Mouse (Mus musculus): ENCODE results near the gene Kpna2.
A peak's percentile ranks its signal among the peaks of the same experiment; 100 is the strongest.
"Not testable (repeated sequence)": the region's sequence is repeated elsewhere in the genome, so short reads cannot be mapped to it uniquely, and the experiment has no call there.

Kpna2 gene

GRCm38 (mm10) chr11:107019318-107019717 is 20.0 kb upstream of the Kpna2 start:
- no peak for DNase-seq (ENCODE audit: low spot score in 2 of 2)

- DNase-seq (ENCODE audit: low spot score in 2 of 2) = peak in 1 of 2 experiments; percentile 60
Observed at GRCm38 (mm10) chr11:107018606-107019005, 19.3 kb upstream of the Kpna2 start.

DNA sequence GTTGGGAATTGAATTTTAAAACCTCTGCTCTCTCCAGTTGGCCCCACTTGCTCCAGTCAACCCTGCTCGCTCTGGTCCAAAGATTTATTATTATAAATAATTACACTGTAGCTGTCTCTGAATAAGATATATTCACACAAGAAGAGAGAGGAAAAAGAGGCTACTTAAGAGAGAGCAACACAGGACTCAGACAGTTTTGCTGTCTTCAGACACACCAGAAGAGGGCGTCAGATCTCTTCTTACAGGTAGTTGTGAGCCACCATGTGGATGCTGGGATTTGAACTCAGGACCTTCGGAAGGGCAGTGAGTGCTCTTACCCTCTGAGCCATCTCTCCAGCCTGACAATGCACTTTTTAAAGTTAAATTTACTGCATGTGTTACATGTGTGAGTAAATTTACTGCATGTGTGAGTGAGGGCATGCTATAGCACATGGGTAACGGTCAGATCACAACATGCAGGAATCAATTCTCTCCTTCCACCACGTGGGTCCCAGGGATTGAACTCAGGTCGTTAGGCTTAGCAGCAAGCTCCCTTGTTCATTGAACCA is 18.1 kb upstream of the Kpna2 start:
- DNase-seq (ENCODE audit: low spot score in 2 of 2) = no peak

- DNase-seq (ENCODE audit: low spot score in 2 of 2) = no peak
Observed at GRCm38 (mm10) chr11:107016893-107017292, 17.6 kb upstream of the Kpna2 start.

DNA sequence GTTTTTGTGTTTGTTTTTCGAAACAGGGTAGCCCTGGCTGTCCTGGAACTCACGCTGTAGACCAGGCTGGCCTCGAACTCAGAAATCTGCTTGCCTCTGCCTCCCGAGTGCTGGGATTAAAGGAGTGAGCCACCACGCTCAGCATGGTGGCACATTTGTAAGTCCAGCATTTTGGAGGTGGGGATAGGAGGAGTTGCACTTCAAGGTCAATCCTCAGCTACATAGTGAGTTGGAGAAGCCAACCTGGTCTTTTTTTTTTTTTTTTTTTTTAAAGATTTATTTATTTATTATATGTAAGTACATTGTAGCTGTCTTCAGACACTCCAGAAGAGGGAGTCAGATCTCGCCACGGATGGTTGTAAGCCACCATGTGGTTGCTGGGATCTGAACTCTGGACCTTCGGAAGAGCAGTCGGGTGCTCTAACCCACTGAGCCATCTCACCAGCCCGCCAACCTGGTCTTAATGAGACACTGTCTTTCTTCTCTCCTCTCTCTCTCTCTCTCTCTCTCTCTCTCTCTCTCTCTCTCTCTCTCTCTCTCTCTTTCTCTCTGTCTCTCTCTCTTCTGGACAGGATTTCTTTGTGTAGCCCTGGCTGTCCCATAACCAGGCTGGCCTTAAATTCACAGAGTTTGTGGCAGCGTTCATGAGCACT is 16.3 kb upstream of the Kpna2 start:
- DNase-seq (ENCODE audit: low spot score in 2 of 2) = peak in 1 of 2 experiments; percentile 9

GRCm38 (mm10) chr11:107014597-107015309 is 15.4 kb upstream of the Kpna2 start:
- peak in 1 of 2 experiments; percentile 68 for DNase-seq (ENCODE audit: low spot score in 2 of 2)

DNA sequence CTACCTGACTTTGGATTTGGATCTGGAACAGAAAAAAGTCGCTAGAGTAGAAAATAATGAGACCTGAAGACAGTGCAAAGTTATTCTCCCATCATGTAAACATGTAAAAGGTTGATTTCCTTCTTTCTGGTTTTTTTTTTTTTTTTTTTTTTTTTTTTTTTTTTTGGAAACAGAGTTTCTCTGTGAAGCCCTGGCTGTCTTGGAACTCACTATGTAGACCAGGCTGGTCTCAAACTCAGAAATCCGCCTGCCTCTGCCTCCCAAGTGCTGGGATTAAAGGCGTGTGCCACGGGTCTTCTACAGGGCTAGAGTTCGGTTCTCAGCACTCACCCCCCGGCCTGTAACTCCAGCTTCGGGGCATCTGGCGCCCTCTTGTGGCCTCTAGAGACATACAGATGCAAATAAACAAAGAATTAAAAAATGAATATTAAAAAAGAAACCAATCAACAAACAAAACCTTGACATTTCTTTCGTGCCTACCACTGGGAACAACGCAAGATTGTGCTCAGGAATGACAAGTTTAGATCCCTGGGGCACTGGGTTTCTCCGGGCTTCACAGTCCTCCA is 14.8 kb upstream of the Kpna2 start:
- no peak for DNase-seq (ENCODE audit: low spot score in 2 of 2)

DNA sequence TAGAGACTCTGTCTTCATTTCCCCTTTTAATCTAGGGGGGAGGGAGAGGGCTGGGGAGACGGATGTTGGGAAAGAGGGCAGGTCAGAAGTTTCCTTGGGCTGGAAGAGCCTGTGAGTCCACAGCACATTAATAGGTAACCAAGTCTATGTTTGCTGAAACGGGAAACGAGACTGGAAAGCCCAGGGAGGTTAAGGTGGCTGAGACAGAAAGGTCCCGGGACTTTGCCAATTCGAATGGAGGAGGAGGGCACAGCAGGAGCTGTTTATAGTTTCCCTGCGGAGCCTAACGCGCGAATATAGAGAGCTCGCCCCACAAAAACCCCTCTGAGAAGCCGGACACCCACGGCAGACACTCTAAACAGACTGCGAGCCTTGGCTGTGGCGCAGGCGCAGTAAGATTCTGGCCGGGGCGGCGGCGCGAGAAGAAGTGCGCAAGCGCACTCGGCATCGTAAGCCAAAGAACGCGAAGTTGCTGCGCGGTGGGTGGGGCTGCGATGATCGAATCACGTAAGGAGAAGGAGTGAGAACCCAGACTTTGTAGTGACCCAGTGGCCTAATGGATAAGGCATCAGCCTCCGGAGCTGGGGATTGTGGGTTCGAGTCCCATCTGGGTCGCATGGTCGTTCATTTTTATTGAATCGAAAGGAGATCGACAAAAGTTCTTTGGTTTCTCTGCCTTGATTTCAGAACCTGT is 13.1 kb upstream of the Kpna2 start:
- peak; percentile 98 to 100 for DNase-seq (ENCODE audit: low spot score in 2 of 2)

GRCm38 (mm10) chr11:107011669-107012323 is 12.5 kb upstream of the Kpna2 start:
- peak; percentile 42 to 44 for DNase-seq (ENCODE audit: low spot score in 2 of 2)

DNA sequence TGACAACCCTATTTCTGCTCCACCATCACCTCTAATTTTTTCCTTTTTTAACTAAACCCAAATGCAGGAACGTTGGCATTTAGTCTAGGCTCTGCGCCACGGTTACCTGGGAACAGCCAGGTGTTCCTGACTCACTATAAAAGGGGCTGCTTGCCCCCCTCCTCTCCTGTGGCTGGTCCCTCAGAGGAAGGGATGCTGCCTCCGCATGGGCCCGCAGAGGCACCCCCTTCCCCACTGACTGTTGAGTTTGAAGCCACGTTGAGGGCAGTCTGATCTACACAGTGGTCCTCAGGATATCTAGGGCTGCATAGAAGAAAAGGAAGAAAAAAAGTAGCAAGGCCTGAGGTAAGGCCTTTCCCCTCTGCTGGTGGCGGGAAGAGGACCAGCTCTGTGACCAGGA is 11.8 kb upstream of the Kpna2 start:
- DNase-seq (ENCODE audit: low spot score in 2 of 2) = no peak

- DNase-seq (ENCODE audit: low spot score in 2 of 2) = no peak
Observed at GRCm38 (mm10) chr11:107010447-107010846, 11.1 kb upstream of the Kpna2 start.

- DNase-seq (ENCODE audit: low spot score in 2 of 2) = no peak
Observed at GRCm38 (mm10) chr11:107005538-107005937, 6.2 kb upstream of the Kpna2 start.

DNA sequence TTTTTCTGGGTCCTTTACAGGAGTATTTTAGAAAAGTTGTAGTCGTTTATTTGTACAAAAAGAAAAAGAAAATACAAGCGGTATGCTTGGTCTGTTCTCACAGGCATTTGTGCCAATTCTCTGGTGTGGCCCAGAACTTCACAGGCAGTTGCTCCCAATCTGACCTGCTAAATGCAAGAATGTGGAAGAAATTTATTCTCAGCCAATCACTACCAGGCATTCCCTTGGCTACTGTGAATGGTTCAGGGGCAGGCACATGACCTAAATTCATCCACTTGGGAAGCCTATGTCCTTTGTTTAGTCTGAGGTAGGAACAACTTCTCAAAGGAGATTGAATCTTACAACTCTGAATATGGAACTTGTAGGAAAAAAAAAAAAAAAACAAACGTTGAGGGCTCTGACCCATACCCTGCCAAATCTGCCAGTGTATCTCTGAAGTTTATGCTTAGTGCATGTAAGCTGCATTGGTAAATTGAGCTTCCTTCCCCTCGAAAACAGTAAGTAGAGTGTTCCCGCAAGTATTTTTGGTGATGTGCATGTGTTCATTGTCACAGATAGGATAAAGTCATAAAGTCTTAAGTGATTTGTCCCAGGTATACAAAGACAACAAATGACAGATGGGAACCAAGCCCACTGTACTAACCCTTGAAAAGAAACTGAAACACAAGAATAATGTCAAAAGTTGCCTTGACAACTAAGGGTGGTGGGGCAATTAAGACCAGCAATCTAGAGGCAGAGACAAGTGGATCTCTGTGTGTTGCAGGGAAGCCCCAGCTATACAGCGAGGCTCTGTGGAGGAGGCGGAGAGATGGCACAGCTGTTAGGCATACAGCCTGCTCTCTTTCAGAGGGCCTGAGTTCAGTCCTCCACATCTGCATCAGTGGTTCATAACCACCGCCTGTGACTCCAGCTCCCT is 2.7 kb upstream of the Kpna2 start:
- no peak for DNase-seq (ENCODE audit: low spot score in 2 of 2)

DNA sequence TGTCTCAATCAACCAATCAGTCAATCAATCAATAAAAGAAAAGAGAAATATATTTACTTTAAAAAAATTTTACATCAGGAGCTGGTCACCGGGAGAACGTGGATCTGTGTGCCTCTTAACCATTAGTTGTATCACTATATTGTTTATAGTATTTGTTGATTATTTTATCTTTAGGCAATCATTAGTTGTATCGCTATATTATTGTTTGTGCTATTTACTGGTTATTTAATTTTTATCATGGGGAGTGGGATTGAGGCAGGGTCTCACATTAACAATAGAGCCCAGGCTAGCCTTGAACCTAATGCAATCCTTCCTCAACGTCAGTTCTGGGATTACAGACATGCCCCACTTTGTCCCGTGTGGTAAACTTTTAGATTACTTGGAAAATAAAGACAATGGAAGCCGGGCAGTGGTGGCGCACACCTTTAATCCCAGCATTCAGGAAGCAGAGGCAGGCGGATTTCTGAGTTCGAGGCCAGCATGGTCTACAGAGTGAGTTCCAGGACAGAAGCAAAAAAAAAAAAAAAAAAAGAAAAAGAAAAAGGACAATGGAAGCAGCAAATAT is 690 bp upstream of the Kpna2 start:
- no peak for DNase-seq (ENCODE audit: low spot score in 2 of 2)

- peak in 1 of 2 experiments; percentile 37 for DNase-seq (ENCODE audit: low spot score in 2 of 2)
Observed at GRCm38 (mm10) chr11:106998651-106999150, 640 bp downstream of the Kpna2 start.

DNA sequence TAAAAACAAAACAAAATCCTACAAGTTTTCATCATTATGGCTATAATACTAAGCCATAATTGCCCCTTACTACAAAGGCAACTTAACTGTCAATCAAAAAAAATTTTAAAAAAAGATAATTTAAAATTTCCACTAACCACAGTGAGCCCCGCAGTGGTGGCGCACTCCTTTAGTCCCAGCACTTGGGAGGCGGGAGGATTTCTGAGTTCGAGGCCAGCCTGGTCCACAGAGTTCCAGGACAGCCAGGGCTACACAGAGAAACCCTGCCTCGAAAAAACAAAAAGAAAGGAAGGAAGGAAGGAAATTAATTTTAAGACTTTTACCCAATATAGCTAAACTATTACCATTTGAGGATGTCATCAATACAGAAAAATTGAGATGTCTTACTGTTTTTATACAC is 1.4 kb downstream of the Kpna2 start:
- peak; percentile 28 to 60 for DNase-seq (ENCODE audit: low spot score in 2 of 2)

DNA sequence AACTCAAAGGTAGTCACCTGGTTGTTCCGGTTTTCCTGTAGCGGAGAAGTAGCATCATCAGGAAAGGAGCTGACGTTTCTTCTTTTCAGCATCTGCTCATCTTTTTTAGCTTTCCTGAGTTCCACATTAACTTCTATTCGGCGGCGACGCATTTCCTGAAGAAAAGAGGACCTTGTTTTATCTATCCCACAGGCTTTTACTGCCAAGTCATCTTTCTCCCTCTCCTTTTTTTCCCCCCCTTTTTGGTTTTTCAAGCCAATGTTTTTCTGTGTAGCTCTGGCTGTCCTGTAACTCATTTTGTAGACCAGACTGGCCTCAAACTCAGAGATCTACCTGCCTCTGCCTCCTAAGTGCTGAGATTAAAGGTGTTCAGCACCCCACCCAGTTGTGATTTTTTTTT is 2.8 kb downstream of the Kpna2 start:
- DNase-seq (ENCODE audit: low spot score in 2 of 2) = not testable (repeated sequence)

DNA sequence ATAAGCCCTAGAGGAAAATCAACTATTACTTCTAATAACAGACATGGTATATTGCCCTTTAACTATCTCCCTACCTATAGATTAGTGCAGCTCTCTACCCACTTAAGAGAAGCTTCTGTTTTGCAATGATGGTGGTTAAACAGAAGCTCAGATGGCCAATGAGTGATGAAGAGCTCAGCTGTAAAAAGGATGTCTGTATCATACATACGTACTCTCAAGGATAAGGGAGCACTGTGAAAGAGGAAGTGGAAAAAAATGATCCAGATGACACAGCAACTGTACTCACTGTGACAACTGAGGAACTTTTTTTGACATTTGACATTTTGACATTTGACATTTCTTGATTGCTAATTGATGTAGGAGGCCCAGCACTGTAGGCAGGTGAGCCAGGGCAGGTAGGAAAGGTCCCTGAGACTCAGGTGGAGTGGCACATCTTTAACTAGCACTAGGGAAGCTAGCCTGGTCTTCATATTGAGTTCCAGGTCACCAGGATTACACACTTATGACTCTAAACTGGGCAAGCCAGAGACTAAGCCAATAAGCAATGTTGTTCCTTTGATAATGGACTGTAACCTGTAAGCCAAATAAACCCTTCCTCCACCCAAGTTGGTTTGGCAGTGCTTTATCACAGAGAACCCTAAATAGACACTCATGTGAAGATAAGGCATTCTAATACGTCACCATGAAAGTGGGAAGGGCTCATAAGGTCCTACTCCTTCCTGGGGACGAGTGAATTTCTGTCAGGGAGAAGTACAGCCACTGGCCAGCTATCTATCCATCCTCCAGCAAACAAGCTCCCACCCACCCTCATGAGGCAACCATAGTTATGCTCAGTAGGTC is 4.9 kb downstream of the Kpna2 start:
- no peak for DNase-seq (ENCODE audit: low spot score in 2 of 2)

DNA sequence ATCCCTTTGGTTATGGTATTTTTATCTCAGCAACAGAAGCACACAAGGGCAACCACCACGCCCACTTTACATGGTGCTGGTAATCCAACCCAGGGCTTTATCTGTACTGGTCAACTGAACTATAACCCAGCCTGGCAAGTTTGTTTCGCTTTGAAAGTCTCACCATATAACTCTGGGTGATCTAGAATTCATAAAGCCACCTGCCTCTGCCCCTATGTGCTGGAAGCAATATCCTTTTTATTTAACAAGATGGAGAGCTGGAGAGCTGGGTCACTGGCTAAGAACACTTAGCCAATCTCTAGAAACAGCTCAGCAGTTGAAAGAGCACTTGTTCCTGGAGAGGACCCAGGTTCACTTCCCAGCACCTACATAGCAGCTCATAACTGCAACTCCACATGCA is 12.0 kb downstream of the Kpna2 start:
- DNase-seq (ENCODE audit: low spot score in 2 of 2) = no peak

Data from spleen, postnatal 10 days (tissue).